10 mouse cellular contexts compared by ENCODE assay signal in the genomic region with DNA sequence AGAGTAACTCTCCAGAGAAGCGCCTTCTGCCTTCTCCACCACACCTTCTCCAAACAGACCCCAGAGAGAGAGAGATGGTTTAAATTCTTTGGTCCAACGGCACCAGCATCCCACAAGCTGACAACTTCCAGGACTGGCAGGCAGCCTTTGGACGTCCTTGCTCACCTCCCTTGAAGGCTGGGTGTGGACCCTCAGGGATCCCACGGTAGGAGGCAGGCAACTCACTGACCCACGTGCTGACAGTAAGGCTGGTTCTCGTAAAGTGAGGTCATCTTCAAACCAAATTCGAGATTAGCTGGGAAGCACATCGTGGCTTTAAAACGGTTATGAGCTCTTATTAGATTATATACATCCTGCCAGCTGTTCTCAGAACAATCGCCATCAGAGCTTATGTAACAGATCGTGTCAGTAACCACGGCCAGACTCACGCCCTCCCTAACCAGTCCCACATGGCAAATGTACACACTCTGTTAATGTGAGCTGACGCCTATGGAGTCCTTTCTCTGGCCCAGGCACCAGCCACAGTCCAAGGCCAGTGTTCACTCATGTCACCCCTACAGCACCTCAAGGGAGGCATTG.
DNase-seq lines count a peak whose midpoint lies in the region; ATAC-seq lines count a peak whose summit lies in the region.
"Had no signal": no experiment of that assay in that cellular context is flagged by ENCODE, and none has a peak within 500 bp of the region (broad histone marks: within the 10 kb centered on the region; RNA-seq: fewer than 3 reads in every experiment).

No protein-coding gene starts in this region.

- 0 out of 2 replicates have a peak overlapping the region, but pooled peaks have one; percentile 37 for H3K27ac ChIP-seq in hindbrain, embryonic 12.5 days
- H3K27ac ChIP-seq in hindbrain, embryonic 11.5 days (ENCODE audit: low read depth, low read length): no peak overlapping the region
- peak overlapping the region; percentile 41; the same call in 1 of the 2 replicates for H3K27ac ChIP-seq in limb, embryonic 12.5 days
- H3K27ac ChIP-seq: hindbrain, embryonic 15.5 days had no signal

- no peak overlapping the region for H3K9ac ChIP-seq in hindbrain, embryonic 12.5 days
- H3K9ac ChIP-seq in hindbrain, embryonic 11.5 days (ENCODE audit: low read depth, low read length): no peak overlapping the region
- no peak overlapping the region for H3K9ac ChIP-seq in limb, embryonic 12.5 days (replicated peaks)
- H3K9ac ChIP-seq: hindbrain, embryonic 15.5 days had no signal

- 60% methylated on average over 14 of the region's 14 CpGs for WGBS in hindbrain, embryonic 12.5 days
- 60% methylated on average over 14 of the region's 14 CpGs for WGBS in hindbrain, embryonic 11.5 days
- 16% methylated on average over 14 of the region's 14 CpGs for WGBS in limb, embryonic 12.5 days

- H3K4me2 ChIP-seq in hindbrain, embryonic 12.5 days (replicated peaks): no peak overlapping the region
- H3K4me2 ChIP-seq in hindbrain, embryonic 11.5 days (replicated peaks; ENCODE audit: low read depth, low read length): no peak overlapping the region
- peak overlapping the region; percentile 10; the same call in 1 of the 2 replicates for H3K4me2 ChIP-seq in limb, embryonic 12.5 days
- H3K4me2 ChIP-seq: hindbrain, embryonic 15.5 days; midbrain, embryonic 11.5 days had no signal

- DNase-seq in hindbrain, embryonic 11.5 days (ENCODE audit: low spot score): no peak
- DNase-seq in MN1 (ENCODE audit: low spot score): peak; percentile 81
- DNase-seq in embryo, embryonic 10.5 days (ENCODE audit: low spot score): peak; percentile 55
- DNase-seq in layer of hippocampus, adult 9-11 months: no peak
- no peak for DNase-seq in layer of hippocampus, postnatal 36 days
- DNase-seq: cerebellum, postnatal 36 days had no signal

- no peaks in the 10 kb centered on the region for H3K36me3 ChIP-seq in hindbrain, embryonic 12.5 days
- no peaks in the 10 kb centered on the region for H3K36me3 ChIP-seq in hindbrain, embryonic 11.5 days (ENCODE audit: control insufficient read depth, insufficient read depth, low read length)
- H3K36me3 ChIP-seq in limb, embryonic 12.5 days: no peaks in the 10 kb centered on the region
- H3K36me3 ChIP-seq: hindbrain, embryonic 15.5 days had no signal

- no peaks in the 10 kb centered on the region for H3K27me3 ChIP-seq in hindbrain, embryonic 12.5 days
- no peaks in the 10 kb centered on the region for H3K27me3 ChIP-seq in hindbrain, embryonic 11.5 days (ENCODE audit: control insufficient read depth, insufficient read depth, low read length)
- H3K27me3 ChIP-seq in limb, embryonic 12.5 days: no peaks in the 10 kb centered on the region
- H3K27me3 ChIP-seq: hindbrain, embryonic 15.5 days had no signal

- ATAC-seq in hindbrain, embryonic 12.5 days (ENCODE audit: low FRiP score): no peak
- no peak for ATAC-seq in hindbrain, embryonic 11.5 days (ENCODE audit: low FRiP score)
- ATAC-seq in limb, embryonic 12.5 days (ENCODE audit: insufficient number of reproducible peaks, insufficient read depth, low FRiP score, low TSS enrichment, low read depth): peak; percentile 52; the same call in 1 of the 2 replicates

- peaks cover 22% of the 10 kb centered on the region for H3K4me1 ChIP-seq in hindbrain, embryonic 12.5 days
- no peaks in the 10 kb centered on the region for H3K4me1 ChIP-seq in hindbrain, embryonic 11.5 days (replicated peaks; ENCODE audit: control insufficient read depth, insufficient read depth, low read length)
- peaks cover 39% of the 10 kb centered on the region for H3K4me1 ChIP-seq in limb, embryonic 12.5 days (replicated peaks)

- H3K4me3 ChIP-seq in hindbrain, embryonic 12.5 days: no peak overlapping the region
- no peak overlapping the region for H3K4me3 ChIP-seq in hindbrain, embryonic 11.5 days (ENCODE audit: low read depth, low read length)
- no peak overlapping the region for H3K4me3 ChIP-seq in limb, embryonic 12.5 days (replicated peaks)
- H3K4me3 ChIP-seq: hindbrain, embryonic 15.5 days had no signal

- 0 out of 2 replicates have a peak, but pooled peaks cover 3% of the 10 kb centered on the region for H3K9me3 ChIP-seq in hindbrain, embryonic 12.5 days (replicated peaks)
- H3K9me3 ChIP-seq in hindbrain, embryonic 11.5 days (ENCODE audit: control insufficient read depth, low read length): no peaks in the 10 kb centered on the region
- no peaks in the 10 kb centered on the region for H3K9me3 ChIP-seq in limb, embryonic 12.5 days
- H3K9me3 ChIP-seq: hindbrain, embryonic 15.5 days had no signal

Comparison
In these comparisons a context has a peak if more than half of its experiments do, and no peak if none do; other contexts are left out.
1. DNase-seq: peak in MN1 (single experiment) and embryo, embryonic 10.5 days (single experiment); none in hindbrain, embryonic 11.5 days (single experiment), layer of hippocampus, adult 9-11 months (single experiment) and layer of hippocampus, postnatal 36 days (0 of 2).